Mouse (Mus musculus): ENCODE results near the gene Dlg4. TPM values are rescaled to one million over a fixed set of nuclear protein-coding genes. Genes with fewer than 3 reads are reported as not detected.
A peak's percentile ranks its signal among the peaks of the same experiment; 100 is the strongest.

The Dlg4 gene
- polyA plus RNA-seq (2015; fragmentation: Nextera tagmentation; extraction: Ambion mirVana) = 3.3 and 5.3 TPM in 2 replicates

DNA sequence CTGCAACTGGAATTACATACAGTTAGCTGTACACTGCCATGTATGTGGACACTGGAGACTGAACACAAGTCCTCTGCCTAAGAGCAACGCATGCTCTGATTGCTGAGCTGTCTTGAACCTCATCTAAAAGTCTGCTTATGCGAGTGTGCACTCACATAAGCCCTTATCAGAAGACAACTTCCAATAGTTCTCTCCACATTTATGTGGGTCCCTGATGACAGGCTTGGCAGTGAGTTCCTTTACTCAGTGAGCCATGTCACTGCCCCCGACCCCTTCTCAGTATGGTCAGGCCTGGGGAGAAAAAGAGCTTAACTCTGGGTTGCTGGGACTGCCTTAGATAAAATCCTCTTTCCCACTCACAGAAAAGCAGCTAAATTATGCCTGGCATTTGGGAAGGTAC is at the start of gene Dlg4:
Dlg4 (plus strand) TSS at position 274 of the 400 bp plus-strand sequence.

DNA sequence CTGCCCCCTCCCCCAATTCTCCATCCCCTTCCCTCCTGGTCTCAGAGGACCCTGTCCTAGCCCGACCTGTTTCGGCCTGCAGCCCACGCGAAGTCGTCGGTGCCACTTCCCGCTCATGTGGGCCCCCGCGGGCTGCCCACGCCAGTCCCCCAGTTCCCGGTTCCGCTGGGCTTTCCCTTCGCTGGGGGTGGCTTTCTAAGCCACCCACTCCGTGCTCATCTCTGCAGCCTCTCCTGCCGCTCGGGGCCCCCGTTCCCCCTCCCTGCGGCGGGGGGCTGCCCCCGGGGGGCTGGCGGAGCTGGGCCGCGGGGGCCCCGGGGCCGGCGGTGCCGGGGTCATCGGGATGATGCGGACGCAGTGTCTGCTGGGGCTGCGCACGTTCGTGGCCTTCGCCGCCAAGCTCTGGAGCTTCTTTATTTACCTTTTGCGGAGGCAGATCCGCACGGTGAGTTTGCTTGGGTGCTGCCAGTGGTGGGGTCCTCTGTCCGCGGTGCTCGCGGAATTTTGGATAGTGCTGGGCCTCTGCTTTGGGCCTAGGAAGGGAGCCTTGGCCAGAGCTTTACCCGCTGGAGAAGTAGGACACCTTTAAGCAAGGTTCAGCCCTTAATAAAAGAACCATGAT is 35.5 kb upstream of the Dlg4 start, which contains the start of gene Ctdnep1:
Ctdnep1 (plus strand) TSS at position 16 of the 622 bp plus-strand sequence.

DNA sequence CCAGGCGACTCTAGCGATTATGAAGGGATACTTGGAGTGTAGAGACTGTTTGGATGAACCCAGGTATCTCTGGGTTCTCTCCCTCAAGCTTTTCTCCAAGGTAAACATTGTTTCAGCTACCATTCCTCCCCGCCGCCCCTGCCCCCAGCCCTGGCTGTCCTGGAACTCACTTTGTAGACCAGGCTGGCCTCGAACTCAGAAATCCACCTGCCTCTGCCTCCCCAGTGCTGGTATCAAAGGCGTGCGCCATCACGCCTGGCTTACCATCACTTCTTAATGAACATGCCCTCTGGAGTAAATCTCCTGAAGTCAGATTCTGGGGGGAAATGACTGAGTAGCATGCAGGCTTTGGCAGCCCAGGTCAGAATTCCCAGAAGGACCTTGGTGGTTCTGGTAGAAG is 34.5 kb upstream of the Dlg4 start, which contains the start of gene Elp5:
Elp5 (minus strand) TSS at position 293 of the 400 bp plus-strand sequence.

DNA sequence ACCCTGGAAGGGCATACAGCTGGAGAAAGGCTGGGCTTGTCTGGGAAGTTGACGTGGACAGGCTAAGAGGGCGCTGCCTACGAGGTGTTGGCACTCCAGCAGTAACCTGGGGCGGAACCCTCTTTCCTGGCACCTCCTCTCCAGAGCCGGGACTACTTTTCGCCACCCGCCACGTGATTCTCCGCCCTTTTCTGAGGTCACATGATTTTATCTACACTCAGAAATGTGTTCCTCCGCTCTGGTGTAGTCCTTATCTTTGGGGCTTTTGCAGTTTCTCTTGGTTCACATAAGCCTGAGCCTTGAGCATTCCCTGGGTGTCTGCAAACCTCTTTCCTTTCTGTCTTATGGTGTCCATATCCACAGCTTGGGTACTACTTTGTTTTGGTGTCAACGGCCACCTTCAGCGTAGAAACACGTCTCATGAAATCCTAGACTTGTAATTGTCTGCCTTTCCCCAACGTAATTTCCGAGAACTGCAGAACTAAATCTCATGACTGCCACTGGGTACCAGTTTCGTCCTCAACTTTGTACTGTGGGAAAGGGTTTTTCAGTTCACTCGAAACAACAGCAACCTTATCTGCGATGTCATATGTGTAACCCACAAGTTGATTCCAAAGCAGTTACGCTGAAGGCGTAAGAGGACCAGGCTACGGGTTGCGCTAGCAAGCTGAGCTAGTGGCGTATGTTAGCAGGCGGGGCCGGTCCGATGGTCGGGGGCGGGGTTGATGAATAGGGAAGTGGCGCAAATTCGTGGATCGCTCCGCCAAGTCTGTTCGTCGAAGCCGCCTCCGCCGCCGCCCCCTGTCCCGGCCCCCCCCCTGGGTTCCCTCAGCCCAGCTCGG is 25.7 kb upstream of the Dlg4 start, which contains the start of gene Gabarap:
Gabarap (plus strand) TSS at position 294 of the 842 bp plus-strand sequence.

DNA sequence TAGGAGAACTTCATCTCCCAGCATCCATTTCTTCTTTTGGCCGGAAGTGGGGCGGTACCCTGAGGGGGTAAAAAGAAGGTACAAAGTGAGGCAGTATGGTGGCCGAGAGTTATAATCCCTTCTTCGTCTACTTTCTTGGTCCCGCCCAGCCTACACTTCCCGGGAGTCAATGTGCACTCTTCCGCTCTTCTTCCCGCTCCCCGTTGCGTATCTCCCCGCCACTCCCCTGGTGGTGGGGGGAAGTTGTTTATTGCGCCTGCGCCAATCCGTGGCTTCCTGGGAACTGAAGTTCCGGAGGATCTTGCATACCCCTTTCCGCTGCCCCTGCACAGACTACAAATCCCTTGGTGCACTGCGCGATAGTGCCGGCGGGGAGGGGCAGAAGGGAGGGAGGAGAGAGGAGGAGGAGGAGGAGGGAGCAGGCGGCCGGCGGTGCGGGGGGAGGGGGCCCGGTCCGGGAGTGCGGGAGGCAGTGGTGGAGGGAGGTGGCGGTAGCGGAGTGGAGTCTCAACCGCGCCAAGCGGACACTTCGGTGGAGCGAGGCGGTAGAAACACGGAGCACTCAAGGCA is 21.3 kb upstream of the Dlg4 start, which contains the start of gene Phf23:
Phf23 (plus strand) TSS at position 387 of the 570 bp plus-strand sequence.

DNA sequence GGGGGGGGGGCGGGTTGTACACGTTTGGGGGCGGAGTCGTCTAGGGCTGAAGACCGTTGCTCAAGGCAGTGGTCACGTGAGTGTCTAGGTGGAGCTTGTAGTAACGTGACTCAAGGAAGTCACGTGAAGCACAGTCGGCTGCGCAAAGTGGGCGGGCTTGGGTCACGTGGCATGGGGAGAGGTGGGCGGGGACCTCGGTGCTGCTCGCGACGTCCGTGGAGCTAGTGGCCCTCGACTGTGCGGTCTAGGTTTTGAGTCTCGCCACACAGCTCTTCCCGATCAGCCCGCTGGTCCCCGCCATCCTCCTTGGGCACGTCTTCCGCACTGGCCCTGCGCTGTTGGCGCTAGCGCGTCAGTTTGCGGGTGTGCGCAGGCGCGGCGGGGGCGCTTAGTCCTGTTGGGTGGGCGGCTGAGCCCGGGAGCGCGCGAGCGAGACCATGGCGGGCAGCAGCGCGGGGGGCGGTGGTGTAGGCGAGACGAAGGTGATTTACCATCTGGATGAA is 16.3 kb upstream of the Dlg4 start, which contains the start of gene Dvl2:
Dvl2 (plus strand) TSS at position 200 of the 503 bp plus-strand sequence.

DNA sequence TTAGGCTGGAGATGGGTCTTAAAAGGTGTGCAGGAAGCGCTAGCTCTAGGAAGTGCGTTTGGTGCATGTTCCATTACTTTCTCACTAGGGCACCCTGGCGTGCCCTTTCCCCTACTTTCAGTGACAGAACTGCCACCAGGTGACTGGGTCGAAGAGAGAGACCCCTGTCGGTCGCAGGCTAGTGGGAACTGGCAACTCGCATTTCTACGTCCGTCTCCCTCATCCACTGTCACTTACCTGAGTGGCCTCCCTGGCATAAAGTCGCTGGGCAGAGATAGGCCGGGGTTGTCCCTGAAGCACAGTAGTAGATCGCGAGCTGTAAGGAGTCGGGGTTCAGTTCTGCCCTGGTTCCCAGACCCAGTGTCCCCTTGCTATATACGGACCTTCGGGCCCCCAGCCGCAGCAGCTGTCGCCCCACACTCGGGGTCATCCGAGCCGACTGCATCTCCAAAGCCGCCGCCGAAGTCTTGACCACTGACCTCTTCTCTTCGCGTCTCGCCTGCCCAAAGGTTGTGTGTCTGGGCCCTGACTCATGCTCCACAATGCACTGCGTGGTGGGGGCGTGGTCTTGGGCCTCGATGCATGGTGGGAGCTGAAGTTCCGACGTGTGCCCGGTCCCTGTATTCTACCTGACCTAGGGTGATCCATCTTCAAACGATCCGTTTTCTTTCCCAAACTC is 1.7 kb upstream of the Dlg4 start, which contains the start of gene Acadvl:
Acadvl (minus strand) TSS at position 532 of the 679 bp plus-strand sequence.

DNA sequence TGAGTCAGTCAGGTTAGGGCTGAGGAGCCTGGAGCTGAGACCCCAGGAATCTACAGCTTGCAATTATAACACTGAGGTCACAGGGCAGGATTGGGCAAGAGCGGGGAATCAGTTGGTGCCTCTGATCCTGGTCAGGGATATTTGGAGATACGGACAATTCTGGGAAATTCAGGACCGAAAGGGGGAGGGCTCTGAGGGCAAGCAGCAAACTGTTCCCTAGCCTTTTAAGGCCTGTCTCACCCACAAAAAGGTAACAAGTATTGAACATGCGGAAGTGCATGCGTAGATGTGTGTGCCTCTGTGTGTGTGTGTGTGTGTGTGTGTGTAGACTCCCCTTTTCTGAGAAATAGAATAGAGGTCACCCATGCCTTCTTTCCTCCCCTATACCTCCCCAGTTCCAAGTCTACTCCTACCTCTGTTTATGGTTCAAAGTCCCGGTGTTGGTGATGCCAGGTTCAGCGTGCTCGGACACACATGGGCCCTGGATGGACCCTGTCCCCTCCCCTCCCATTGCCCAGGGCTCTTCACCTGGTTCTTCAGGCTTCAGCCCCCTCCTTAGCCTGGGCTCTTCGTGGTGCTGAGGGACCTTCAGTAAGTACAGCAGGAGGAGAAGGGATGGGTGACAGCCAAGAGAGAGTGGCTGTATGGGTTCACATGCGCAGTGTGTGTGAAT is 37.3 kb downstream of the Dlg4 start, which contains the start of gene Asgr1:
Asgr1 (plus strand) TSS at position 188 of the 673 bp plus-strand sequence.

DNA sequence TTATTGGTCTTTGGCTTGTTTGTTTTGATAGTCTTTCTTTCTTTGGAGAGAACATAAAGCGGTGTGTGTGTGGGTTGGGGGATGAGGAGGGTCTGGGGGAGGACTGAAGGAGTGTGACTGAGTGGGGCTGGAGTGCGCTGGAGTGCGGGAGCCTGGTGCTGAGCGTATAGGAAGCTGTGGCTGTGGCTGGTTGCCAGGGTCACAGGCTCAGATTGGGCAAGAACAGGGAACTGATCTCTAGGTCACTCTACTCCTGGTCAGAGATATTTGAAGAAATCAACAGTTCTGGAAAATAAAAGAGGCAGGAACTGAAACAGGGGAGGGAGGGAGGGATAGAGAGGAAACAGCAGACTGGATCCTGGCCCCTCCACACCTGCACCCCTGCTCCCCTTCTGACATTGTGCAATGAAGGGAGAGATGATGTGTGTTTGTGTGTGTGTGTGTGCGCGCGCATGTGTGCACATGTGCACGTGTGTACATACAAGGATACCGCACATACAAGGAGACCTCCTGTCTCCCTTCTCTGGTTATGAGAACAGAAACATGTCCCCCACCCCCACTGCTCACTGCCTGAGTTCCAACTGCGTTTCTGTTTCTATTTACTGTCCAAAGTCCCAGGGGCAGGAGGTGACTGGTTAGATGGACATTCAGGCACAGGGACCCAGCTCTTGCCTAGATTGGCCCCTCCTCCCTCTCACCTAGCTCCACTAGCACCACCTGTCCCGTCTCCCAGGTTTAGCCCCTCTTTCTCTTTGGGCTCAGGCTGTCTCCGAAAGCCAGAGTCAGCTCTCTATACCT is 75.4 kb downstream of the Dlg4 start, which contains the start of gene Asgr2:
Asgr2 (plus strand) TSS at position 659 of the 798 bp plus-strand sequence.

MicroRNAs encoded within 50 kb of the gene (microRNA counts, 519-probe panel; counts per million panel counts)
- 296 counts per million, percentile 58 among the panel's probes with 10 or more counts for microRNA mmu-miR-324-3p
- 3,504 counts per million, percentile 75 among the panel's probes with 10 or more counts for microRNA mmu-miR-324-5p

Small RNAs within 50 kb of the gene (microRNA-seq; reads per million reads assigned to microRNA genes)
- gene Gm44349 (0 reads per million in 2 experiments), gene Mir324 (1,124 to 1,444 reads per million in 2 experiments)

Other genes with a start within 250 kb of the Dlg4 start
- gene Chrnb1, start 221.0 kb upstream of the Dlg4 start, polyA plus RNA-seq (2015; fragmentation: Nextera tagmentation; extraction: Ambion mirVana) = 79.0 and 95.8 TPM in 2 replicates
- gene Fgf11, start 215.1 kb upstream of the Dlg4 start, polyA plus RNA-seq (2015; fragmentation: Nextera tagmentation; extraction: Ambion mirVana) = 1.5 and 2.2 TPM in 2 replicates
- 0.31 and 0.45 TPM in 2 replicates for gene Tmem102, start 211.3 kb upstream of the Dlg4 start, polyA plus RNA-seq (2015; fragmentation: Nextera tagmentation; extraction: Ambion mirVana)
- not detected in 2 replicates for gene Gm39566, start 201.6 kb upstream of the Dlg4 start, polyA plus RNA-seq (2015; fragmentation: Nextera tagmentation; extraction: Ambion mirVana)
- not detected in 2 replicates for gene Spem2, start 198.5 kb upstream of the Dlg4 start, polyA plus RNA-seq (2015; fragmentation: Nextera tagmentation; extraction: Ambion mirVana)
- not detected in 2 replicates for gene Spem1, start 194.8 kb upstream of the Dlg4 start, polyA plus RNA-seq (2015; fragmentation: Nextera tagmentation; extraction: Ambion mirVana)
- 2.1 TPM in 2 replicates for gene Nlgn2, start 179.2 kb upstream of the Dlg4 start, polyA plus RNA-seq (2015; fragmentation: Nextera tagmentation; extraction: Ambion mirVana)
- gene Tmem256, start 178.4 kb upstream of the Dlg4 start, polyA plus RNA-seq (2015; fragmentation: Nextera tagmentation; extraction: Ambion mirVana) = 242 and 272 TPM in 2 replicates
- 36.6 and 44.6 TPM in 2 replicates for gene Plscr3, start 170.6 kb upstream of the Dlg4 start, polyA plus RNA-seq (2015; fragmentation: Nextera tagmentation; extraction: Ambion mirVana)
- gene Tnk1, start 158.2 kb upstream of the Dlg4 start, polyA plus RNA-seq (2015; fragmentation: Nextera tagmentation; extraction: Ambion mirVana) = 0.09 and 0.46 TPM in 2 replicates
- not detected in 2 replicates for gene Tmem95, start 138.9 kb upstream of the Dlg4 start, polyA plus RNA-seq (2015; fragmentation: Nextera tagmentation; extraction: Ambion mirVana)
- gene Kctd11, start 135.5 kb upstream of the Dlg4 start, polyA plus RNA-seq (2015; fragmentation: Nextera tagmentation; extraction: Ambion mirVana) = 2.6 and 3.6 TPM in 2 replicates
- 0.34 and 0.46 TPM in 2 replicates for gene Acap1, start 121.4 kb upstream of the Dlg4 start, polyA plus RNA-seq (2015; fragmentation: Nextera tagmentation; extraction: Ambion mirVana)
- gene 2810408A11Rik, start 116.0 kb upstream of the Dlg4 start, polyA plus RNA-seq (2015; fragmentation: Nextera tagmentation; extraction: Ambion mirVana) = 1.8 and 2.4 TPM in 2 replicates
- 3.0 and 3.3 TPM in 2 replicates for gene Neurl4, start 115.9 kb upstream of the Dlg4 start, polyA plus RNA-seq (2015; fragmentation: Nextera tagmentation; extraction: Ambion mirVana)
- 41.9 and 42.1 TPM in 2 replicates for gene Gps2, start 103.1 kb upstream of the Dlg4 start, polyA plus RNA-seq (2015; fragmentation: Nextera tagmentation; extraction: Ambion mirVana)
- 952 and 1,117 TPM in 2 replicates for gene Eif5a, start 95.0 kb upstream of the Dlg4 start, polyA plus RNA-seq (2015; fragmentation: Nextera tagmentation; extraction: Ambion mirVana)
- gene Ybx2, start 81.1 kb upstream of the Dlg4 start, polyA plus RNA-seq (2015; fragmentation: Nextera tagmentation; extraction: Ambion mirVana) = 0.78 and 0.85 TPM in 2 replicates
- gene Slc2a4, start 68.8 kb upstream of the Dlg4 start, polyA plus RNA-seq (2015; fragmentation: Nextera tagmentation; extraction: Ambion mirVana) = 128 and 138 TPM in 2 replicates
- 0.23 and 0.57 TPM in 2 replicates for gene Cldn7, start 52.2 kb upstream of the Dlg4 start, polyA plus RNA-seq (2015; fragmentation: Nextera tagmentation; extraction: Ambion mirVana)
- 42.1 and 46.1 TPM in 2 replicates for gene Ctdnep1, start 35.8 kb upstream of the Dlg4 start, polyA plus RNA-seq (2015; fragmentation: Nextera tagmentation; extraction: Ambion mirVana)
- gene Elp5, start 34.4 kb upstream of the Dlg4 start, polyA plus RNA-seq (2015; fragmentation: Nextera tagmentation; extraction: Ambion mirVana) = 86.0 and 92.4 TPM in 2 replicates
- 320 and 389 TPM in 2 replicates for gene Gabarap, start 25.8 kb upstream of the Dlg4 start, polyA plus RNA-seq (2015; fragmentation: Nextera tagmentation; extraction: Ambion mirVana)
- 31.1 and 33.7 TPM in 2 replicates for gene Phf23, start 21.2 kb upstream of the Dlg4 start, polyA plus RNA-seq (2015; fragmentation: Nextera tagmentation; extraction: Ambion mirVana)
- gene Dvl2, start 16.3 kb upstream of the Dlg4 start, polyA plus RNA-seq (2015; fragmentation: Nextera tagmentation; extraction: Ambion mirVana) = 11.2 and 11.8 TPM in 2 replicates
- 311 and 331 TPM in 2 replicates for gene Acadvl, start 1.5 kb upstream of the Dlg4 start, polyA plus RNA-seq (2015; fragmentation: Nextera tagmentation; extraction: Ambion mirVana)
- 0.13 and 0.21 TPM in 2 replicates for gene Asgr1, start 37.1 kb downstream of the Dlg4 start, polyA plus RNA-seq (2015; fragmentation: Nextera tagmentation; extraction: Ambion mirVana)
- 0.23 and 0.68 TPM in 2 replicates for gene Asgr2, start 75.7 kb downstream of the Dlg4 start, polyA plus RNA-seq (2015; fragmentation: Nextera tagmentation; extraction: Ambion mirVana)
- 8.2 and 9.7 TPM in 2 replicates for gene Mgl2, start 113.4 kb downstream of the Dlg4 start, polyA plus RNA-seq (2015; fragmentation: Nextera tagmentation; extraction: Ambion mirVana)
- 4.7 and 11.4 TPM in 2 replicates for gene Clec10a, start 139.3 kb downstream of the Dlg4 start, polyA plus RNA-seq (2015; fragmentation: Nextera tagmentation; extraction: Ambion mirVana)
- gene Slc16a11, start 195.8 kb downstream of the Dlg4 start, polyA plus RNA-seq (2015; fragmentation: Nextera tagmentation; extraction: Ambion mirVana) = 0.37 and 0.59 TPM in 2 replicates
- 1.3 and 2.4 TPM in 2 replicates for gene Slc16a13, start 204.1 kb downstream of the Dlg4 start, polyA plus RNA-seq (2015; fragmentation: Nextera tagmentation; extraction: Ambion mirVana)
- gene Bcl6b, start 212.9 kb downstream of the Dlg4 start, polyA plus RNA-seq (2015; fragmentation: Nextera tagmentation; extraction: Ambion mirVana) = 6.5 and 8.3 TPM in 2 replicates
- 70.9 and 85.5 TPM in 2 replicates for gene 0610010K14Rik, start 221.0 kb downstream of the Dlg4 start, polyA plus RNA-seq (2015; fragmentation: Nextera tagmentation; extraction: Ambion mirVana)
- 6.0 and 7.6 TPM in 2 replicates for gene Gm21988, start 222.9 kb downstream of the Dlg4 start, polyA plus RNA-seq (2015; fragmentation: Nextera tagmentation; extraction: Ambion mirVana)
- 228 and 235 TPM in 2 replicates for gene Rnasek, start 222.9 kb downstream of the Dlg4 start, polyA plus RNA-seq (2015; fragmentation: Nextera tagmentation; extraction: Ambion mirVana)
- gene Alox12, start 238.4 kb downstream of the Dlg4 start, polyA plus RNA-seq (2015; fragmentation: Nextera tagmentation; extraction: Ambion mirVana) = 0.91 and 1.7 TPM in 2 replicates

Measured in skeletal muscle tissue, postnatal 0 days (tissue).